Mouse (Mus musculus): ENCODE results near the gene Figla. TPM values are rescaled to one million over a fixed set of nuclear protein-coding genes. Genes with fewer than 3 reads are reported as not detected.
"Not testable (repeated sequence)": the region's sequence is repeated elsewhere in the genome, so short reads cannot be mapped to it uniquely, and the experiment has no call there.

Gene Figla
- polyA plus RNA-seq, 1 experiment from 2014 or later = not detected

GRCm38 (mm10) chr6:86003405-86003925 lies 12.5 kb upstream of the Figla start:
- H3K4me1 ChIP-seq = 0 out of 2 replicates have a peak, but pooled peaks cover 3% of the 10 kb centered on the region
- no peak overlapping the region for H3K4me3 ChIP-seq (replicated peaks)
- ATAC-seq (ENCODE audit: insufficient number of reproducible peaks, low FRiP score, low TSS enrichment, low read depth) = no peak
- no peaks in the 10 kb centered on the region for H3K27me3 ChIP-seq
- H3K9ac ChIP-seq = no peak overlapping the region
- no peaks in the 10 kb centered on the region for H3K9me3 ChIP-seq (replicated peaks)
- no peaks in the 10 kb centered on the region for H3K36me3 ChIP-seq
- no peak overlapping the region for H3K27ac ChIP-seq (replicated peaks)
- 71% methylated on average over 18 of the region's 18 CpGs for WGBS
- H3K4me2 ChIP-seq (replicated peaks) = no peak overlapping the region

- H3K4me3 ChIP-seq (replicated peaks) = no peak overlapping the region
- H3K27me3 ChIP-seq = no peaks in the 10 kb centered on the region
- H3K4me2 ChIP-seq (replicated peaks) = peak overlapping the region; percentile 41
- no peak overlapping the region for H3K27ac ChIP-seq (replicated peaks)
- peak; percentile 82; the same call in 1 of the 2 replicates for ATAC-seq (ENCODE audit: insufficient number of reproducible peaks, low FRiP score, low TSS enrichment, low read depth)
- H3K36me3 ChIP-seq = no peaks in the 10 kb centered on the region
- H3K9me3 ChIP-seq (replicated peaks) = no peaks in the 10 kb centered on the region
- WGBS = 12% methylated on average over 18 of the region's 18 CpGs
- H3K4me1 ChIP-seq = 0 out of 2 replicates have a peak, but pooled peaks cover 3% of the 10 kb centered on the region
- H3K9ac ChIP-seq = no peak overlapping the region
Measured at GRCm38 (mm10) chr6:86004271-86005148, 11.5 kb upstream of the Figla start.

- ATAC-seq (ENCODE audit: insufficient number of reproducible peaks, low FRiP score, low TSS enrichment, low read depth) = no peak
- H3K4me3 ChIP-seq (replicated peaks) = no peak overlapping the region
- no peak overlapping the region for H3K27ac ChIP-seq (replicated peaks)
- no peak overlapping the region for H3K9ac ChIP-seq
- no peak overlapping the region for H3K4me2 ChIP-seq (replicated peaks)
- WGBS = 43% methylated on average over 4 of the region's 4 CpGs
- H3K9me3 ChIP-seq (replicated peaks) = no peaks in the 10 kb centered on the region
- no peaks in the 10 kb centered on the region for H3K4me1 ChIP-seq
- no peaks in the 10 kb centered on the region for H3K27me3 ChIP-seq
- no peaks in the 10 kb centered on the region for H3K36me3 ChIP-seq
Measured at GRCm38 (mm10) chr6:86009980-86010379, 6.0 kb upstream of the Figla start.

- H3K4me2 ChIP-seq (replicated peaks); H3K36me3 ChIP-seq; H3K9me3 ChIP-seq (replicated peaks); H3K4me3 ChIP-seq (replicated peaks); H3K4me1 ChIP-seq; ATAC-seq (ENCODE audit: insufficient number of reproducible peaks, low FRiP score, low TSS enrichment, low read depth); H3K9ac ChIP-seq; H3K27me3 ChIP-seq; H3K27ac ChIP-seq (replicated peaks): not testable (repeated sequence)
- WGBS = 61% methylated on average over 5 of the region's 5 CpGs
Measured at GRCm38 (mm10) chr6:86014812-86015211, 1.2 kb upstream of the Figla start.

GRCm38 (mm10) chr6:86016793-86017350 lies 901 bp downstream of the Figla start:
- H3K4me2 ChIP-seq (replicated peaks) = no peak overlapping the region
- ATAC-seq (ENCODE audit: insufficient number of reproducible peaks, low FRiP score, low TSS enrichment, low read depth) = no peak
- H3K9me3 ChIP-seq (replicated peaks) = no peaks in the 10 kb centered on the region
- 82% methylated on average over 23 of the region's 23 CpGs for whole genome bisulfite sequencing
- no peak overlapping the region for H3K27ac ChIP-seq (replicated peaks)
- no peaks in the 10 kb centered on the region for H3K27me3 ChIP-seq
- no peak overlapping the region for H3K4me3 ChIP-seq (replicated peaks)
- no peak overlapping the region for H3K9ac ChIP-seq
- no peaks in the 10 kb centered on the region for H3K4me1 ChIP-seq
- no peaks in the 10 kb centered on the region for H3K36me3 ChIP-seq

GRCm38 (mm10) chr6:86019415-86020237 lies 3.7 kb downstream of the Figla start:
- H3K9ac ChIP-seq = no peak overlapping the region
- no peak for ATAC-seq (ENCODE audit: insufficient number of reproducible peaks, low FRiP score, low TSS enrichment, low read depth)
- no peaks in the 10 kb centered on the region for H3K36me3 ChIP-seq
- no peaks in the 10 kb centered on the region for H3K9me3 ChIP-seq (replicated peaks)
- no peak overlapping the region for H3K4me2 ChIP-seq (replicated peaks)
- H3K4me3 ChIP-seq (replicated peaks) = no peak overlapping the region
- H3K4me1 ChIP-seq = no peaks in the 10 kb centered on the region
- H3K27ac ChIP-seq (replicated peaks) = no peak overlapping the region
- no peaks in the 10 kb centered on the region for H3K27me3 ChIP-seq
- WGBS = 52% methylated on average over 4 of the region's 4 CpGs

- H3K4me2 ChIP-seq (replicated peaks) = no peak overlapping the region
- no peaks in the 10 kb centered on the region for H3K9me3 ChIP-seq (replicated peaks)
- no peaks in the 10 kb centered on the region for H3K27me3 ChIP-seq
- H3K4me3 ChIP-seq (replicated peaks) = no peak overlapping the region
- 35% methylated on average over 3 of the region's 3 CpGs for WGBS
- H3K27ac ChIP-seq (replicated peaks) = no peak overlapping the region
- no peak for ATAC-seq (ENCODE audit: insufficient number of reproducible peaks, low FRiP score, low TSS enrichment, low read depth)
- H3K36me3 ChIP-seq = no peaks in the 10 kb centered on the region
- H3K4me1 ChIP-seq = no peaks in the 10 kb centered on the region
- no peak overlapping the region for H3K9ac ChIP-seq
Measured at GRCm38 (mm10) chr6:86020948-86021347, 5.0 kb downstream of the Figla start.

- 79% methylated on average over 8 of the region's 8 CpGs for WGBS
- H3K9me3 ChIP-seq (replicated peaks) = no peaks in the 10 kb centered on the region
- no peaks in the 10 kb centered on the region for H3K36me3 ChIP-seq
- ATAC-seq (ENCODE audit: insufficient number of reproducible peaks, low FRiP score, low TSS enrichment, low read depth) = no peak
- H3K4me2 ChIP-seq (replicated peaks) = no peak overlapping the region
- H3K27ac ChIP-seq (replicated peaks) = no peak overlapping the region
- no peak overlapping the region for H3K9ac ChIP-seq
- peaks cover 12% of the 10 kb centered on the region for H3K4me1 ChIP-seq
- H3K4me3 ChIP-seq (replicated peaks) = no peak overlapping the region
- H3K27me3 ChIP-seq = peaks cover 28% of the 10 kb centered on the region
Measured at GRCm38 (mm10) chr6:86026632-86027292, 10.8 kb downstream of the Figla start.

GRCm38 (mm10) chr6:86028150-86028549 lies 12.2 kb downstream of the Figla start:
- peaks cover 28% of the 10 kb centered on the region for H3K27me3 ChIP-seq
- H3K27ac ChIP-seq (replicated peaks) = no peak overlapping the region
- WGBS = 54% methylated on average over 2 of the region's 2 CpGs
- peak overlapping the region; percentile 94 for H3K4me2 ChIP-seq (replicated peaks)
- H3K4me1 ChIP-seq = peaks cover 12% of the 10 kb centered on the region
- no peaks in the 10 kb centered on the region for H3K36me3 ChIP-seq
- H3K9ac ChIP-seq = no peak overlapping the region
- peak overlapping the region; percentile 47 for H3K4me3 ChIP-seq (replicated peaks)
- no peak for ATAC-seq (ENCODE audit: insufficient number of reproducible peaks, low FRiP score, low TSS enrichment, low read depth)
- no peaks in the 10 kb centered on the region for H3K9me3 ChIP-seq (replicated peaks)

- peaks cover 28% of the 10 kb centered on the region for H3K27me3 ChIP-seq
- H3K27ac ChIP-seq (replicated peaks) = no peak within 1 kb of the TSS
- WGBS = under 1% methylated on average over 56 of the region's 56 CpGs
- peaks cover 12% of the 10 kb centered on the region for H3K4me1 ChIP-seq
- H3K9me3 ChIP-seq (replicated peaks) = no peaks in the 10 kb centered on the region
- no peaks in the 10 kb centered on the region for H3K36me3 ChIP-seq
- peak; percentile 39 for ATAC-seq (ENCODE audit: insufficient number of reproducible peaks, low FRiP score, low TSS enrichment, low read depth)
- H3K4me2 ChIP-seq (replicated peaks) = peak within 1 kb of the TSS; percentile 94
- H3K4me3 ChIP-seq (replicated peaks) = peak within 1 kb of the TSS; percentile 47
- peak within 1 kb of the TSS; percentile 16; the same call in 1 of the 2 replicates for H3K9ac ChIP-seq
Measured at GRCm38 (mm10) chr6:86028601-86029322, 12.8 kb downstream of the Figla start, which contains the start of gene Add2. Gene Add2, plus strand, starts transcription at chr6:86028681.
